Mouse (Mus musculus): ENCODE data around the gene Abcf3.

Gene Abcf3

GRCm38 (mm10) chr16:20548096-20548948, at the start of gene Abcf3:
Gene Abcf3, plus strand, starts transcription at chr16:20548577.
- DNase-seq (ENCODE audit: low spot score in 2 of 2), result peak; percentile 96

- DNase-seq (ENCODE audit: low spot score in 2 of 2), result peak; percentile 86 to 88
Observed at GRCm38 (mm10) chr16:20498677-20499475, 49.5 kb upstream of the Abcf3 start, which contains the start of gene Eif2b5. Gene Eif2b5, plus strand, starts transcription at chr16:20498817.

GRCm38 (mm10) chr16:20506000-20506399, 42.4 kb upstream of the Abcf3 start:
- no peak for DNase-seq (ENCODE audit: low spot score in 2 of 2)

- no peak for DNase-seq (ENCODE audit: low spot score in 2 of 2)
Observed at GRCm38 (mm10) chr16:20509349-20509748, 39.0 kb upstream of the Abcf3 start.

GRCm38 (mm10) chr16:20511277-20511847, 37.0 kb upstream of the Abcf3 start:
- DNase-seq (ENCODE audit: low spot score in 2 of 2), result no peak

GRCm38 (mm10) chr16:20516032-20516431, 32.3 kb upstream of the Abcf3 start:
- no peak for DNase-seq (ENCODE audit: low spot score in 2 of 2)

- DNase-seq (ENCODE audit: low spot score in 2 of 2), result peak; percentile 69 to 78
Observed at GRCm38 (mm10) chr16:20516726-20517201, 31.6 kb upstream of the Abcf3 start, which contains the start of gene Dvl3. Gene Dvl3, plus strand, starts transcription at chr16:20516982.

GRCm38 (mm10) chr16:20517216-20517615, 31.2 kb upstream of the Abcf3 start:
- DNase-seq (ENCODE audit: low spot score in 2 of 2), result peak in 1 of 2 experiments; percentile 31

- no peak for DNase-seq (ENCODE audit: low spot score in 2 of 2)
Observed at GRCm38 (mm10) chr16:20517701-20518374, 30.5 kb upstream of the Abcf3 start.

- no peak for DNase-seq (ENCODE audit: low spot score in 2 of 2)
Observed at GRCm38 (mm10) chr16:20523886-20524285, 24.5 kb upstream of the Abcf3 start.

GRCm38 (mm10) chr16:20528779-20529178, 19.6 kb upstream of the Abcf3 start:
- no peak for DNase-seq (ENCODE audit: low spot score in 2 of 2)

- no peak for DNase-seq (ENCODE audit: low spot score in 2 of 2)
Observed at GRCm38 (mm10) chr16:20529375-20529774, 19.0 kb upstream of the Abcf3 start.

GRCm38 (mm10) chr16:20530941-20531340, 17.4 kb upstream of the Abcf3 start:
- DNase-seq (ENCODE audit: low spot score in 2 of 2), result no peak

- DNase-seq (ENCODE audit: low spot score in 2 of 2), result no peak
Observed at GRCm38 (mm10) chr16:20534617-20535295, 13.6 kb upstream of the Abcf3 start.

- DNase-seq (ENCODE audit: low spot score in 2 of 2), result peak; percentile 85 to 96
Observed at GRCm38 (mm10) chr16:20535296-20536080, 12.9 kb upstream of the Abcf3 start, which contains the start of gene Ap2m1. Gene Ap2m1, plus strand, starts transcription at chr16:20535478.

- DNase-seq (ENCODE audit: low spot score in 2 of 2), result no peak
Observed at GRCm38 (mm10) chr16:20536081-20536665, 12.2 kb upstream of the Abcf3 start.

GRCm38 (mm10) chr16:20537071-20537471, 11.3 kb upstream of the Abcf3 start:
- no peak for DNase-seq (ENCODE audit: low spot score in 2 of 2)

- no peak for DNase-seq (ENCODE audit: low spot score in 2 of 2)
Observed at GRCm38 (mm10) chr16:20537601-20538320, 10.6 kb upstream of the Abcf3 start.

- DNase-seq (ENCODE audit: low spot score in 2 of 2), result no peak
Observed at GRCm38 (mm10) chr16:20539649-20540048, 8.7 kb upstream of the Abcf3 start.
